Mouse (Mus musculus) heart, adult 9 months (tissue): ENCODE measurements around the gene Flvcr1.

Experiments used
- DNase-seq, 2 experiments: peaks; one replicate each; pipeline ENCODE4 v3.0.0; 2022; ENCODE audit warnings: low spot score in 2 of 2

The Flvcr1 gene

DNA sequence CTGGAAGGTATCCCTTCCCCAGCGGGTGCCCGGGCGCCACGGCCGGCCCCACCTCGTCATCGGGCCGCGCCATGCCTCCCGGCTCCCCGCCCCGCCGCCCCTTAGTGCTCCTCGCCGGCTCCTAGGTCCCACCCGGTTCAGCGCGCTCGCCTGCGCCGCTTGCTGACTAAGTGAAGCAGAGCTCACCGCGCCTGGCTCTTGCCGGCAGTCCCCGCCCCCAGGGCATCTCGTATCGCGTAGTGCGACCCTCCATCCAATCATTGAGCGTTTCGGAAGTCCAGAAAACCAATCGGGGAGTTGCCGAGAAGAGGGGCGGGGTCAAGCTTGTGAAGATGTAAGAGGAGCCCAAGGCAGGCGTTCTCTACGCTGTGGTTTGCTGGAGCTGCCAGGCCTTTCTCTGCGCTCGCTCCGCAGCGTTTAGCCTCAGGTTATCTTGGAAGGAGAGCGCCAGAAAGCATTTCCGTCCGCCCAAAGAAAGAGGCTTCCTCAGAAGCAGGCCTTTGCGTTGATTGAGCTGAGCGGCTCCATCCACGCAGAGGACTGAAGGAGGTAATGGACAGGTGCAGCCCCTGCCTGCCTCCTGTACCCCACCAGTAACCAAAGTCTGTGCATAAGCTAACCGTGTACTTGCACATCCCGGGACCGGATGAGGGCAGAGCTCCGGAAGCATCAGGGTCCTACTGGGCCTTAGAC lies at the start of gene Flvcr1:
TSS of gene Flvcr1 (minus strand) at position 138 of the 693 bp plus-strand sequence.
- peak; percentile 99 for DNase-seq

DNA sequence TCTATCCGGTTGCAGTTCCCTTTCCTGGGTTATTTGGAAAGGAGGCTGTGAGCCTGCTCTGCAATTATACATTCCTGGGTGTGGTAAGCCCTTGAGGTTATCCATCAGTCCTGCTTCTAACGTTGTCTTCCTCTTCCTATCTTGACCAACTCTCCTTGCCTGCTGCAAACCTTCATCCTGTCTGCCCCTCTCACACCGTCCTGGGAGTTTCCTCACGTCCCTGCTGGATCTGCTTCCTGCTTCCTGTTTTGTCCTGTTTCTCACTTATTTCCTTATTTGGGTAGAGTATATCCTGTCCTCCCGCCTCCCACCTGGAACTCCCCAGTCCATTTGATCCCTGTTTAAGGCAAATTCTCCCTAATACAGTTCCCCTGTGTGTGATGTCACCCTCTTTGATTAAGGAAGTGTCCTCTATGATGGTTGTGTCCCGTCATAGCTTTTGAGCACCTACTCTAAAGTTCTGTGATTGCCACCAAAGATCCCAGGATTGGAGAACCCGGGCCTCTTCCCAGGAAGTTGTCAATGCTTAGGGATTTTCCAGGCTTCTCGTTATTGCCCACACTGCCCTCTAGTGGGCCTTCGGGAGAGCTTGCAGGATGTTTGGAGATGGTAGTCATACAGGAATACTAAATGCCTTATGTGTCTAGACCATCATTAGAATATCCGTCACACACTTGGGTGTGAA lies 49.4 kb upstream of the Flvcr1 start:
- DNase-seq = peak; percentile 73 to 75

DNA sequence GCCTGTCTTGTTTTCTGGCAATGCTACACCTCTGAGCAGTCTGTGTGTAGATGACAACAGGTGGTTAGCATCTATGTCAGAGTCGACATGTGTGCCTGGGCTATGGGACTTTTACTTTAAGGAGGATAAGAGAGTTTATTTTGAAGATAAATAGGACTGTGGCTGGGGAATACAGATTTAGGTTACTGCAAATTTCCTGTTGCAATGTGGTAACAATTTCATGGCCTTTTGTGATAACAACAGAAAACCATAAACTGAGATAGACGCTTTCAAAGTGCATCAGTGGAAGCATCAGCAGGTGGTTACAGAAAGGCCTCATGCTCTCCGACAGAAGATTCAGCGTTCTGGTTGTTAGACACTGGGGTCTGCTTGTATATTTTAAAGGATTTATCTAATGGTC lies 47.5 kb upstream of the Flvcr1 start:
- no peak for DNase-seq

DNA sequence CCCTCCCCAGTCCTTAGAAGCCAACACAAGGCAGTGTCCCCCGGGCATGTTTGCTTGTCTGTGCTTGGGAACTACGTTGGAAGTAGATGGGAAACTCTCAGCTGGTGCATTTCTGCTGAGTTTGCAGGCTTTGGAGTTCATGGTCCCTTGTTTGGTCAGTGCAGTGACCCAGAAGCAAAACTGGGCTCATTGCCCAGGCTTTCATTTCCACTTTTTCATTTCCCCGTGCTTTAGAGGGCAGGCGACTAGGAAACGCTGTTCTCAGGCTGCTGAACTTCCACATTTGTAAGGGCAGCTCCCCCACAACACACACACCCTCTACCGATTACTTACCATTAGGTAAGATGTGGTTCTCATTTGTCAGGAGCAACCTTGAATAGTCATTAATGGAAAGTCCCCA lies 47.0 kb upstream of the Flvcr1 start:
- DNase-seq = peak; percentile 58 to 70

DNA sequence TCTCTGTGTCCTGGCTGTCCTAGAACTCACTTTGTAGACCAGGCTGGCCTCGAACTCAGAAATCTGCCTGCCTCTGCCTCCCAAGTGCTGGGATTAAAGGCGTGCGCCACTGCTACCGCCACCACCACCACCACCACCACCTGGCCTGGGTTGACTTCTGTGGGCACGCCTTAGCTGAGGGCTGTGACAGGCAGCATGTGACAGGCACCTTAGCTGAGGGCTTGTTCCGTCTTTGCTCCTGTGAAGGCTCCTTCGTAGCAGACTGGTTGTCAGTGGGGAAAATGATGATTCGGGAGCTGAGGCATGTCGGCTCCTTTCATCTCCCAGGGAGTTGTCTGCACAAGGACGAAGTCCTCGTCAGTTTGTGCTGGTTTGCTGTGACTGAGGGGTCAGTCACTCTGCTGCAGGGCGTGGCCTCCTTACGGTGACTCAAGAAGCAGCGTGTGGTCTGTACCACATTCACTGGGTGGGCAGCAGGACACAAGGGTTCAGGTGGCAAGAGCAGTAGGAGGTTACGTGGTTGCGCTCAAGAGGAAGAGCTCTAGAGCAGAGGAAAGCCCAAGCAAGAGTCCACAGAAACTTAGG lies 46.5 kb upstream of the Flvcr1 start:
- no peak for DNase-seq

DNA sequence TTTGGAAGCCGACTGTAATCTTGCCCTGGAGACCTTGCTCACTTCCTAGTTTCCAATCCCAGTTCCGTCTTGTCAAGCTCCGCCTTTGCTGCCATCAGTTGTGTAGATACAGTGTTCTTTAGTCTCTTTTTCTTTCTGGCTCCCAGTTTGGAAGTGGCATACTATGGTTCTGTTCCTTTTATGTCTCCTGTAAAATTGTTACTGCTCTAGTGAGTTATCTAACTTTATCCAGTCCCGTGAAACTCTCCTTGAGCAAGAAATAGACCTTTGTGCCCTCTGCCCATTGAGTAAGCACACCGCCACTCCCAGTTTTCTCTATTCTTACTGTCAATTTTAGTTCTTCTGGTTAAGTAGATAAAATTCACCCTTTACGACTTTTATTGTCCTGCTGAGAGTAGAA lies 45.7 kb upstream of the Flvcr1 start:
- peak in 1 of 2 experiments; percentile 9 for DNase-seq

DNA sequence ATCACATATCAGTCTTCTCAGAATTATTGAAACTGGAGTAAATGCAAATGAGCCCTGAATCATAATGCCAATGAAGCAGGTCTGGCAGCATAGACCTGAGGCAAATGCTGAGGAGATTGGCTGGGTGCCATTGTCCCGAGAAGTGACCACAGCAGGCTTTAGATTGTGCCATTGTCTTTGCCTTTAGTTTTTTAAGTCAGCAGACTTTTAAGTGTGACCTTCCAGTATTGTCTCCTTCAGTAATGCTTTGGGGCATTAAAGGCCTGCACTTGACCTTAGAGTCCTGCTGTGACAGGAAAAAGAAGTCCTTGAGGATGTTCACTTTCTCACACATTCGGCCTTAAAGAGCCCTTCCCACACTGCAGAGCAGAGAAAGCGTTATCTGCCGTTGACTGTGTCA lies 44.3 kb upstream of the Flvcr1 start:
- no peak for DNase-seq

DNA sequence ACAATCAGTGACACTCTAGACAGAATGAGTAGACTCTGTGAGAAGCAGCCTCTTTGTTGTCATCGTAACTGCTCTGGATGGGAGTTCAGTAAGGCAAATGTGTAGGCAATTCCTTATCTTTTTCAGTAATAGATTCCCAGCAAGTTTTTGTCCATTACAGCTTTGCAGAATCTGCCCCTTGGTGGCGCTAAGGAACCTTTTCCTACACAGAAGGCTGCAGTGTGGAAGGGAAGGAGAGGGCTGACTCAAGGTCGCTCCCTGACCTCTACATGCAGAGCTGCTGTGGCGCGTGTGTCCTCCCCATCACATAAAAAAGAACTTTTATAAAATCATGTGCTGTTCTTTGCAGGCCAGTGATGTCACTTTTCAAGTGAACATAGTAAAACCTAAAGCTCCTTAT lies 42.4 kb upstream of the Flvcr1 start:
- DNase-seq = no peak

DNA sequence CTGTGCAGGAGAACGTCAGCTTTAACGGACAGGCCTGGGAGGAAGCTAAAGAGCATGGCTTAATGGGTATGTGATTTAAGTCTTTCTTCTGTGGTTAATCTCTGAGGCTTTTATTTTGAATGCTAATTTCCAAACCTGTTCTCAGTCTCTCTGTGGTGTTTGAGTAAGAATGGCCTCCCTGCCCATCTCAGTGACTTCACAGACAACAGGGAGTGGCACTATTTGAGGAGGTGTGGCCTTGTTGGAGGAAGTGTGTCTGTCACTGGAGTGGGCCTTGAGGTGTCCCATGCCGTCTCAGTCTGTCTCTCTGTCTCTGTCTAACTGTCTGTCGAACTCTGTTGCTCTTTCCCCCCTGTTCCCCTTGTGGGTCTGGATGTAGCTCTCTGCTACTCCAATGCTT lies 39.2 kb upstream of the Flvcr1 start:
- DNase-seq = no peak

DNA sequence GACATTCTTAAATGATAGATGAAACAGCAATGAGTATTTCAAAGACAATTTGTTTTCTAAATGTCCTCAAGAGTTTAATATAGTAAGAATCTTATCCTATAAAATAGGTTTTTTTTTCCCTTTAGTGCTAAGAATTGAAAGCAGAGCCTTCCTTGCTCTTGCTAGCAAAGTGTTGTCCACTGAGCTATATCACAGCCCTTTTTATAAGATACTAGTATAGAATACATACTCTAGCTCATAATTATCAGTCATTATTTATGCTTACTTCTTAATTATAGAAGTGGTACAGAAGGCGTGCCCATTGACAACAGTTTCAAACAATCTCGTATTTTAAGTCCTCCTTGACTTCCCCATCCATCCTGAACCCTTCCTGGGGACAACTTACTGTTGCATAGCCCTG lies 38.6 kb upstream of the Flvcr1 start:
- DNase-seq = no peak

DNA sequence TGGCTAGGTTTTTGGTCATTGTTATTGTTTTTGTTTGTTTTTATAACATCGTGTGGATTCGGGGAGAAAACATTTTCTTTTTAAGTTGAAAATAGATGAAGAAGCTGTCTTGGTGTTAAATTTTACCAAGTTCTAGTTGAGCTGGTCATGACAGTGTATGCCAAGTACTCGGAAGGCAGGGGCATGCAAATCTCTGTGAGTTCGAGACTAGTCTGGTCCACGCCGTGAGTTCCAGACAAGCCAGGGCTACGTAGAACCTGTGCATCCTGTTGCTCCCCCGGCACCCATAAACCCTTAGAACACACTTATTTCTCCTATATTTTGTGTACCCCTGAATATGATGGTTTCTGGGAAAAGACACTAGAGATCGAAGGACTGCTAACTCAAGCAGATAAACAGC lies 37.7 kb upstream of the Flvcr1 start:
- DNase-seq = no peak

DNA sequence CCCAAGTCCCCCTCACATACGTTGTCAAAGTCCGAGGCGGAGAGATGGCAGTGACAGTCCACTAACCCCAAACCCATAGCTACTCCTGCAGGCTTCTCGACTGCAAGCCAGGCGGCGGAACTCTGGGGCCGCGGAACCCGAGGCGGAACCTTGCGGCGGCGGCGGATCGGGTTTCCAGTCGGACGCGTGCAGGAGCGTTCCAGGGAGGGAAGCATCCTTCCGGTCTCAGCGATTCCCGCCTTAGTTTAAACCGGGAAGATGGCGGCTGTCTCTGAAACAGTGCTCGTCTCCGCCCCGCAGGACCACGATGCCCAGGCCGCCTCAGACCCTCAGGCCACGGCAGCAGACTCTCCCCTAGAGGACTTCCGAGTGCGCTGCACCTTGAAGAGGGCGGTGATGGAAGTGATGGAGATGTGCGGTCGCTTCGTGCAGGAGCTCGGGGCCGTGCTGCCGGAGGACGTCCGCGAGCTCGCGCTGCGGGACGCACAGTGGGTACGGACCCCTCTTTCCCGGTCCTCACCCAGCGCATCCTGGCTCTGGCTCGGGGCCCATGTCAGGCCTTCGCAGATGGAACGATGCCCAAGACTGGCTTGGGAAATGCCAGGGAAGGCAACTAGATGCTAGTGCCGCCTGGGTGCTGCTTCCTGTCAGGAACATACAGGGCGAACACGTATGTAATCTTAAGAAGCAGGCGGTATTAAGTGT lies 37.0 kb upstream of the Flvcr1 start, which contains the start of the genes Tatdn3 and Nsl1:
TSS of gene Tatdn3 (minus strand) at position 152 of the 705 bp plus-strand sequence.
TSS of gene Nsl1 (plus strand) at position 232 of the 705 bp plus-strand sequence.
- peak; percentile 72 to 85 for DNase-seq

DNA sequence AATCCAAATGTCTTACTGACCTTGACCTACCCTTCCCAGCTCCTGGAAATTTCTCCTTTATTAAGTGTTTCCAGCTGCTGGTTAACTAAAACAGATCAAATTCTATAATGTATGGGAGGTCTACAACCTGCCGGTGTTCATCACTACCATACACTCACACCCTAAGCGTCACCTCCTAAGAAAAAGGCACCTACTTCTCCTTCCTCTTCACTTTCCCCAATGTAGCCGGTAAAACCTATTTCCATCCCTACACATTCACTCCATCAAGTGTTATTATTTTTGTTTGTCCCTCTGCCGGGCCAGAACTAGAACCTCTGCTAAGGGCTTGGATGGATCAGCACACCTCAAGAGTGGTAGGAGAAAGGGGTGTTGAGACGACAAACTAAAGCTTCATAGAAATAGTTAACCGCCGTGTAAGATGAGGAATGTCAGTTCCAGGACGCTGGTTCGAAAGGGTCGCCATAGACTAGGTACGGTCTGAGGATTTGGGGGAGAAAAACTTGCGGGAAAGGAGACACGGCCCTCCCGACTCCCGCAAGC lies 36.4 kb upstream of the Flvcr1 start:
- DNase-seq = no peak

DNA sequence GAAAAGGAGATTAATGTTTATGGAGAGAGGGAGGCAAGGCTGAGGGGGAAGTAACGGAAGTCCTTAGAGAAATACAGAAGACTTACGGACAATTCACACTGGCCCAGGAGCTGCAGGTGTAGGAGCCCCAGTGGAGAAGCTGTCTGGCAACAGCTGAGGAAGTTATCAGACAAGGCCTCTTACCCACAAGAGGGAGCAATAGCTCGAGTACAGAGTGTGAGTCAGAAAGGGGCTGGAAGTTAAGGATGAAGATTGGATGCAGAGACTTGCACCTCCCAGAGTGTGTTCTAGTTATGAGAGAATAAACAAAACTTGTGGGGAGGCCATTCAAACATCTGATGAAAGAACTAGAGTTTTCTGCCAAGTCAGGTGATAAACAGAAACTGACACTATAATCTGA lies 31.5 kb upstream of the Flvcr1 start:
- DNase-seq = no peak

DNA sequence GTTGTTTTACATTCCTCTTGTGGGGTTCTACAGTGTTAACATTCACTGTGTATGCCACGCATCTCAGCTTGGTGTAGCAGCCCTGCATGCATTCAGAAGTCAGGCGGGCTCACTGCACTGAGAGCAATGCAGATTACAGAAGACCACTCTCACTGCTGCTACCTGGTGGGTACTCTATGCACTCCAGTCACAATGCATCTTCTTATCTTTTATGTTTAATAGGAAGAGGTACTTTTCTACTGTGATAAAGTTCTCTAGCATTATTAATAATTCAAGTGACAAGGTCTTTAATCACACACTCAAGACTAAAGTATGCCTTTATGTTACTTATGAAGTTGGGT lies 29.5 kb upstream of the Flvcr1 start:
- DNase-seq = no peak

DNA sequence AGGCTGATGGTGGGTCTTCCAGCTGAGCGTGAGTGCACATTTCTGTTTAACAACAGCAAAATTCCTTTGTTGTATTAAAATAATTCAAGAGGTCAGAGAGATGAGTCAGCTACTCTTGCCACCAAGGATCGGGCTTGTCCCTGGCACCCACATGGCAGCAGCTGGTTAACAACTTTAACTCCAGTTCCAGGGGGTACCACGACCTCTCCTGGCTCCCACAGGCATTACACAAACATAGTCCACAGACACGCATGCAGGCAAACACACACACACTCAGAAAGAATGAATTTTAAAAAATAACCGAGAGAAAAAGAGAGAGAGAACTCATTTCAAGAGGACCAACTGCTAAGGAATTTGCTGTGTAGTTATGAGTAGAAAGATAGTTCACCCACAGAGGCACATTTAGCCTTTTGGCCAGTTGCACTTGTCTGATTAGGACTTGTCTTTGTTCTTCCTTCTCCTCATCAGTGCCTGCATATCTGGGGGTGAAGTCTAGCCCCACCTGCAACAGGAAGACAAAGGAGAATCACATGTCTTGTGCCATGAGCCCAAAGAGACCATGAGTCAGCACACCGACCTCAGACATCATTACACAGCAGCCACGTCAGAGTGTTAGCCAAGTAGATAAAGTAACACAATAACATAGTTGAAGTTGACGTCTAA lies 29.0 kb upstream of the Flvcr1 start:
- DNase-seq = no peak

DNA sequence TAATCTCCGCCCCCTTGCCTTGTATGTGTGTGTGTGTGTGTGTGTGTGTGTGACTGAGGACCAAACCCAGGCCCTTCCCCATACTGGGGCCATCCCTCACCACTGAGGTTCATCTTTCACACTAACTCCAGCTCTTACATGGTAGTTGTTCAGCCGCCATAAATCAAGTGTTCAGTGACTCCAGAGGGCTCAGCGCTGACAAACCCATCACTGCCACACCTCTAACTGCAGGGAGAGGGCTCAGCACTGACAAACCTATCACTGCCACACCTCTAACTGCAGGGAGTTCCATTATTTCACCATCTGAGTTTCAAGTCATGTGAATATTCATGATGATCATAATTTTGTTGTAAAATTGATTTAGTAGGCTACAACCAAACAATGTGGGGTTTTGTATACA lies 27.6 kb upstream of the Flvcr1 start:
- no peak for DNase-seq

DNA sequence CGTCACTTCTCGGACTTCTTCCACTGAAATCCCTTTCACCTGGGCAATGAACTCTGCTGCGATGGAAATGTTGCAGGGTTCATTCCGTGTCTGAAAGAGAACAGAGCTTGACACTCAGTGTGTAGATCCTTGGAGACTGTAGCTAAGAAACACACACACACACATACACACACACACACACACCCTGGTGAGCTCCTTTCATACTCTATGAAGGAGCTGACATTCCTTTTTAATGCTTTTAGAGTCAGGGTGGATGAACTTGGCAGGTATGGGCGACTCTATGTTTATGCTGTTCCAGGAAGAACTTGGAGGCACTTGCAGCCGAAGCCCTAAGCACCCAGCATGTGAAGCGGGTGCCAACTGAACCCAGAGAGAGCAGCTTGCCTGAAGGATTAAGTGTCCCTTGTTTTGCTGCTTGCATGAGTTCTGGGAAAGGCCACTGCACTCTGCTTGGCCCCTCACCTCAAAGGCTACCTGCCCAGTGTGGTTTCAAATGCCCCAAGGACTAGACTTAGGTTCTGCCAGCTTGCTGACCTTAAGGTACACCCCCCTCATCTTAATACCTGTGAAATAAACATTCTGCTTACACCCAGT lies 20.4 kb upstream of the Flvcr1 start:
- DNase-seq = no peak

DNA sequence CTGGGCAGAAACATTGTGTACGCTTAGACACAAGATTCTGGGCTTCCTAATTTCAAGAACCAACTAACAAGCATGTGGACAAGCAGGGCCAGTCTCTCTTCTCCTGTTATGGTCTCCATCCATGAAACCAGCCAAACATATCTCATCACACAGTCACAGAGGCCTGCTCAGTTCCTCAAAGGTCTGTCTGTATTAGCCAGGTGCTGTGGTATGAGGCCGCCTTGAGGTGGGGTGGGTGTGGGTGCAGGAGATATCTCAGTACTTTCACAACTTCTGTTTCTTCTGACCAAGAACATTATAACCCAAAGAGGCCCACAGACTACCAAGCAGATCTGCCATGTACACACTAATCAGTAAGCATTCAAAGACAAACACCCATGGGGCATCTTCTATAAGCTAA lies 19.3 kb upstream of the Flvcr1 start:
- DNase-seq = no peak

DNA sequence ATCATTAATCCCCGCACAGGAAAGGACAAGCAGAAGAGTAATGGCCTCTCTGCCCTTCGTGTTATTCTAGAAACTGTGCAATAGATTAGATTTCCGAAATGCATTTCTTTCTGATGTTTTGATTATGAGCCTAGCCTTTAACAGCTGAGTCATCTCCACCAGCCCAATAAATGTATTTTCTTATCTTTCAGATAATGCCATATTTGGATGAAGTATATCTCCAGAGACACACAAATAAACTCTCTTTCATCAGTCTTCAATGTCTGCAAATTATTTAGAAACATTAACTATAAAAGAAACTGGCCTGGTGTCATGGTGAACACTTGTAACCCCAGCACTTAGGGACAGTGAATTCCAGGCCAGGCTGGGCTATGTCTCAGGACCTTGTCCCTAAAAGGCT lies 16.7 kb upstream of the Flvcr1 start:
- no peak for DNase-seq

DNA sequence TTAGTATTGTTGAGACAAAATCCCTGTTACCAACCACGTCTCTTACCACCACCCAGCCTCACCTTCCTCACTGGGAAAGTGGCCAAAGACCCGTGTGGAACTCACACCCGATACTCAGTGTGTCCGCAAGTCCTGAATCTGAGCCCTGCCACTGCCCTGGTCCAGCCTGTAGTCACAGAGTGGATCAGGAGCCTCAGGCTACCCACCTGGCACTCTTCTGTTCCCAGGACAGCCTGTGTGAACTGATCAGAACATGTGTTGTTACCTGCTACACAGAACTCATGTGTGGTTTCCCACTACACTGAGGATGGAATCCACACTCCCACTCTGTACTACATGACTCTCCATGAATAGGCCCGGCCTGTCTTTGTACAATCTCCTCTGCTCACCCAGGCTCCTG lies 16.1 kb upstream of the Flvcr1 start:
- no peak for DNase-seq
